Mouse (Mus musculus) lung, adult 2 months (tissue): ENCODE data around the gene Pawr.

Experiments
- CTCF ChIP-seq: fragments of 200-500 bp; IDR thresholded peaks from 2 replicates; pipeline ENCODE4 v1.5.1; 2011; ENCODE audit warnings: mild to moderate bottlenecking, low read length, control low read depth; ENCODE audit not compliant: insufficient read depth
- POLR2A ChIP-seq: fragments of 200-500 bp; IDR thresholded peaks from 2 replicates; pipeline ENCODE4 v1.6.1; 2011; ENCODE audit warnings: low read depth, mild to moderate bottlenecking, control low read depth, low read length, borderline replicate concordance; ENCODE audit errors: extremely low read depth

GRCm38 (mm10) chr10:108310195-108310594 is 21.7 kb upstream of the Pawr start:
- TF ChIP-seq CTCF: no peak
- no peak for TF ChIP-seq POLR2A
